ENCODE assay signal across 8 mouse cellular contexts in the genomic region with DNA sequence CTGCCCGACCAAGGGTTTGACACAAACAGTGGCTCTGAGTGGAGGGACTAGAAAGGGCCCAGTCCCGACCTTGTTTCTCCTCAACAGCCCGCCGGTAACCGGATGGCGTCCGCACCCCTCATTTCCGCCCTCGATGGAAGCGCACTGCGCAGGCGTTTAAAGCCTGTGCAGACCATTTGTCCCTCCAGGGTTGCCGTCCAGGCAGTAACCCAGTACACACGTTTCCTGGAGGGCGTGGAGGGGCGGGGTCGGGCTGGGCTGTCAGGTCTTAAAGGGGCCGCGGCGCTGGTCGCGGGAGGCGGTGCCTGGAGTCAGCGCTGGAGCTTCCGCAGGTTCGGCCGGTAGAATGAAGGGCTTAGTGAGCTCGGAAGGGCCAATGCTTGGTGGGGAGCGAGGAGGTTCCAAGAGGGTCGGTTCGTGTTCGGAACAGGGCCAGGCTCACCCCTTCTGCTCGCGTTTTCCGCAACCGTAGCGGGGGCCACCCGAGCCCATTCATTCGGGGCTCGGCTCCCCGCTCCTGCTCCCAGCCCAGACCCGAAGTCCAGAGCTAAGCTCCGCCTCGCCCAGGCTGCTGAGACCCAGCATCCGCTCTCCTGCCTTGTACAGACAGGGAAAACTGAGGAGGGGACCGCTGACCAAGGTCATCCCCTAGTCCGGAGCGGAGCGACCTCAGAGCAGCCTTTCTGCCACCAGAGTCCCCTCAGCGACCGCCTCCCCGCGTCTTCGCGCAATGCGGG. TPM values are rescaled to one million over a fixed set of nuclear protein-coding genes. Genes with fewer than 3 reads are reported as not detected.
A peak's percentile ranks its signal among the peaks of the same experiment; 100 is the strongest.
DNase-seq lines count a peak whose midpoint lies in the region; ATAC-seq and TF ChIP-seq lines count a peak whose summit lies in the region.

TSS of gene Gale (plus strand) at position 271 of the 737 bp plus-strand sequence.

- peak; percentile 85 for ATAC-seq in heart, embryonic 11.5 days (replicated peaks; ENCODE audit: insufficient number of reproducible peaks, low FRiP score, low TSS enrichment)
- peak; percentile 94 for ATAC-seq in kidney, embryonic 16.5 days (ENCODE audit: low FRiP score, low TSS enrichment)
- ATAC-seq in liver, embryonic 12.5 days, result peak; percentile 91
- peak; percentile 90 for ATAC-seq in stomach, embryonic 15.5 days (ENCODE audit: insufficient read depth, low FRiP score, low read depth)

- no peaks in the 10 kb centered on the region for H3K9me3 ChIP-seq in erythroblast, embryonic 14.5 days (ENCODE audit: control insufficient read depth, low read length)
- H3K9me3 ChIP-seq in heart, embryonic 11.5 days (replicated peaks; ENCODE audit: control insufficient read depth, low read length), result no peaks in the 10 kb centered on the region
- no peaks in the 10 kb centered on the region for H3K9me3 ChIP-seq in kidney, embryonic 16.5 days (ENCODE audit: low read length)
- H3K9me3 ChIP-seq in liver, embryonic 12.5 days (replicated peaks), result no peaks in the 10 kb centered on the region
- H3K9me3 ChIP-seq in stomach, embryonic 15.5 days, result no peaks in the 10 kb centered on the region

- peak within 1 kb of the TSS; percentile 93 for H3K4me2 ChIP-seq in heart, embryonic 11.5 days
- peak within 1 kb of the TSS; percentile 96 for H3K4me2 ChIP-seq in kidney, embryonic 16.5 days (replicated peaks; ENCODE audit: low read depth, low read length)
- peak within 1 kb of the TSS; percentile 99 for H3K4me2 ChIP-seq in liver, embryonic 12.5 days
- peak within 1 kb of the TSS; percentile 90 for H3K4me2 ChIP-seq in stomach, embryonic 15.5 days

- TF ChIP-seq CTCF in brain, embryonic 14.5 days (IDR thresholded peaks at IDR 0.05; ENCODE audit: borderline replicate concordance, extremely low read depth, insufficient read depth, insufficient read length), result no peak

- H3K27ac ChIP-seq in heart, embryonic 11.5 days (ENCODE audit: low read depth, low read length), result peak within 1 kb of the TSS; percentile 90
- peak within 1 kb of the TSS; percentile 93 for H3K27ac ChIP-seq in kidney, embryonic 16.5 days (ENCODE audit: low read length)
- peak within 1 kb of the TSS; percentile 87 for H3K27ac ChIP-seq in liver, embryonic 12.5 days
- peak within 1 kb of the TSS; percentile 91 for H3K27ac ChIP-seq in stomach, embryonic 15.5 days

- H3K4me1 ChIP-seq in erythroblast, embryonic 14.5 days (ENCODE audit: control insufficient read depth), result peaks cover 52% of the 10 kb centered on the region
- peaks cover 16% of the 10 kb centered on the region for H3K4me1 ChIP-seq in heart, embryonic 11.5 days (ENCODE audit: control insufficient read depth, insufficient read depth, low read length)
- H3K4me1 ChIP-seq in kidney, embryonic 16.5 days (ENCODE audit: insufficient read depth, low read length), result peaks cover 15% of the 10 kb centered on the region
- peaks cover 46% of the 10 kb centered on the region for H3K4me1 ChIP-seq in liver, embryonic 12.5 days
- H3K4me1 ChIP-seq in stomach, embryonic 15.5 days, result peaks cover 15% of the 10 kb centered on the region

- H3K4me3 ChIP-seq in erythroblast, embryonic 14.5 days (replicated peaks), result peak within 1 kb of the TSS; percentile 73
- H3K4me3 ChIP-seq in heart, embryonic 11.5 days (ENCODE audit: low read depth, low read length), result peak within 1 kb of the TSS; percentile 66
- peak within 1 kb of the TSS; percentile 81 for H3K4me3 ChIP-seq in kidney, embryonic 16.5 days (ENCODE audit: low read length)
- peak within 1 kb of the TSS; percentile 81 for H3K4me3 ChIP-seq in liver, embryonic 12.5 days
- H3K4me3 ChIP-seq in stomach, embryonic 15.5 days (replicated peaks), result peak within 1 kb of the TSS; percentile 75

- peak within 1 kb of the TSS; percentile 89 for H3K9ac ChIP-seq in heart, embryonic 11.5 days (ENCODE audit: low read depth, low read length)
- H3K9ac ChIP-seq in kidney, embryonic 16.5 days (replicated peaks; ENCODE audit: low read length), result peak within 1 kb of the TSS; percentile 86
- peak within 1 kb of the TSS; percentile 85 for H3K9ac ChIP-seq in liver, embryonic 12.5 days
- peak within 1 kb of the TSS; percentile 90 for H3K9ac ChIP-seq in stomach, embryonic 15.5 days

- H3K27me3 ChIP-seq in erythroblast, embryonic 14.5 days (ENCODE audit: control insufficient read depth), result no peaks in the 10 kb centered on the region
- no peaks in the 10 kb centered on the region for H3K27me3 ChIP-seq in heart, embryonic 11.5 days (ENCODE audit: control insufficient read depth, insufficient read depth, low read length)
- no peaks in the 10 kb centered on the region for H3K27me3 ChIP-seq in kidney, embryonic 16.5 days (ENCODE audit: insufficient read depth, low read length)
- no peaks in the 10 kb centered on the region for H3K27me3 ChIP-seq in liver, embryonic 12.5 days (replicated peaks)
- no peaks in the 10 kb centered on the region for H3K27me3 ChIP-seq in stomach, embryonic 15.5 days (replicated peaks)

- peaks cover 75% of the 10 kb centered on the region for H3K36me3 ChIP-seq in erythroblast, embryonic 14.5 days (ENCODE audit: control insufficient read depth)
- H3K36me3 ChIP-seq in heart, embryonic 11.5 days (ENCODE audit: control insufficient read depth, insufficient read depth, low read length), result peaks cover 27% of the 10 kb centered on the region
- H3K36me3 ChIP-seq in kidney, embryonic 16.5 days (ENCODE audit: insufficient read depth, low read length), result peaks cover 37% of the 10 kb centered on the region
- peaks cover 66% of the 10 kb centered on the region for H3K36me3 ChIP-seq in liver, embryonic 12.5 days
- H3K36me3 ChIP-seq in stomach, embryonic 15.5 days, result peaks cover 37% of the 10 kb centered on the region

- TF ChIP-seq POLR2A in brain, embryonic 14.5 days (IDR thresholded peaks at IDR 0.05; ENCODE audit: borderline replicate concordance, extremely low read depth, insufficient read depth, insufficient read length, poor library complexity, severe bottlenecking), result peak; percentile 36; the same call in 1 of the 2 replicates

- WGBS in heart, embryonic 11.5 days (ENCODE audit: insufficient replicate concordance), result under 1% methylated on average over 56 of the region's 56 CpGs
- under 1% methylated on average over 56 of the region's 56 CpGs for WGBS in kidney, embryonic 16.5 days
- WGBS in liver, embryonic 12.5 days (ENCODE audit: insufficient replicate concordance), result under 1% methylated on average over 56 of the region's 56 CpGs
- under 1% methylated on average over 56 of the region's 56 CpGs for WGBS in stomach, embryonic 15.5 days

- DNase-seq in CD4-positive helper T cell, adult 2 months (ENCODE audit: low read depth, low spot score), result peak; percentile 99
- DNase-seq in brain, embryonic 14.5 days (ENCODE audit: low read depth), result peak; percentile 99
- peak; percentile 92 to 95 for DNase-seq in natural killer cell, adult 2 months (ENCODE audit: low spot score in 2 of 2)

RNA-seq across cellular contexts. Expression of gene Gale, which starts in this region (rescaled TPM):
- 36.3 and 52.0 TPM in 2 replicates for polyA plus RNA-seq in brain, embryonic 14.5 days (2012; rRNA removed)
- polyA plus RNA-seq in erythroblast, embryonic 14.5 days (2012), result 3.9 and 5.3 TPM in 2 replicates
- 30.2 and 31.8 TPM in 2 replicates for polyA plus RNA-seq in heart, embryonic 11.5 days (2014; fragmentation: Nextera tagmentation; extraction: Ambion mirVana)
- 40.6 and 40.7 TPM in 2 replicates for polyA plus RNA-seq in kidney, embryonic 16.5 days (2015; fragmentation: Nextera tagmentation; extraction: Ambion mirVana)
- 36.0 and 41.2 TPM in 2 replicates for polyA plus RNA-seq in liver, embryonic 12.5 days (2016; fragmentation: Nextera tagmentation; extraction: Ambion mirVana)
- 90.9 and 92.1 TPM in 2 replicates for polyA plus RNA-seq in stomach, embryonic 15.5 days (2015; fragmentation: Nextera tagmentation; extraction: Ambion mirVana)

Comparison
In these comparisons a context has a peak if more than half of its experiments do, and no peak if none do; other contexts are left out.
1. Peak in every context shown above with its lines: DNase-seq, ATAC-seq, H3K4me3 ChIP-seq and H3K27ac ChIP-seq.